Mouse (Mus musculus) kidney, embryonic 15.5 days (tissue): ENCODE results near the gene Ahcyl2. TPM values are rescaled to one million over a fixed set of nuclear protein-coding genes. Genes with fewer than 3 reads are reported as not detected.

Experiments used
- ATAC-seq: fragments of 200-750 bp; cut with Nextera tagmentation; replicated peaks from 2 replicates; pipeline ENCODE4 v1.8.0; 2017; ENCODE audit warnings: moderate TSS enrichment; ENCODE audit not compliant: low FRiP score
- H3K27ac ChIP-seq: fragments of 300-500 bp; sonication (generic); 2 replicates; pipeline ENCODE4 v1.5.1; 2015; ENCODE audit warnings: mild to moderate bottlenecking, inconsistent platforms
- H3K27me3 ChIP-seq: fragments of 300-500 bp; sonication (generic); 2 replicates; pipeline ENCODE4 v1.6.1; 2015; ENCODE audit warnings: inconsistent platforms
- H3K36me3 ChIP-seq: fragments of 300-500 bp; sonication (generic); 2 replicates; pipeline ENCODE4 v1.6.1; 2015; ENCODE audit warnings: inconsistent platforms
- H3K4me1 ChIP-seq: fragments of 300-500 bp; sonication (generic); 2 replicates; pipeline ENCODE4 v1.6.1; 2015; ENCODE audit warnings: inconsistent platforms
- H3K4me2 ChIP-seq: fragments of 300-500 bp; sonication (generic); 2 replicates; pipeline ENCODE4 v1.6.1; 2015; ENCODE audit warnings: moderate library complexity, mild to moderate bottlenecking, inconsistent platforms
- H3K4me3 ChIP-seq: fragments of 300-500 bp; sonication (generic); replicated peaks from 2 replicates; pipeline ENCODE4 v1.5.1; 2015; ENCODE audit warnings: mild to moderate bottlenecking, inconsistent platforms
- H3K9ac ChIP-seq: fragments of 300-500 bp; sonication (generic); 2 replicates; pipeline ENCODE4 v1.6.1; 2015; ENCODE audit warnings: mild to moderate bottlenecking, inconsistent platforms
- H3K9me3 ChIP-seq: fragments of 300-500 bp; sonication (generic); replicated peaks from 2 replicates; pipeline ENCODE4 v1.6.1; 2016; ENCODE audit warnings: inconsistent platforms
- WGBS: fragments of 180-500 bp; shearing (Covaris S2); methylation state at CpG from one replicate; pipeline ENCODE4 v1.1.7; 2015; ENCODE audit warnings: mixed read lengths; 5-methylcytosine and 5-hydroxymethylcytosine counted together
- polyA plus RNA-seq: library from polyadenylated mRNA; unstranded; fragments of >200 nt; fragmentation: Nextera tagmentation; extraction: Ambion mirVana; gene quantifications from 2 replicates; pipeline ENCODE4 v1.2.1, GENCODE M21; 2015

Ahcyl2 gene
- polyA plus RNA-seq, 1 experiment from 2014 or later, result 16.1 TPM

GRCm38 (mm10) chr6:29864926-29865325, 97.1 kb downstream of the Ahcyl2 start:
- Histone ChIP-seq H3K4me3 (no peak overlapping the region), H3K36me3 (no peaks in the 10 kb centered on the region), H3K9me3 (no peaks in the 10 kb centered on the region), H3K9ac (no peak overlapping the region), H3K27ac (no peak overlapping the region), H3K27me3 (no peaks in the 10 kb centered on the region), H3K4me1 (0 out of 2 replicates have a peak, but pooled peaks cover 2% of the 10 kb centered on the region), H3K4me2 (no peak overlapping the region)
- ATAC-seq, result no peak
- 87% methylated on average over 2 of the region's 2 CpGs for WGBS

- Histone ChIP-seq H3K9me3 (no peaks in the 10 kb centered on the region), H3K9ac (no peak overlapping the region), H3K27me3 (no peaks in the 10 kb centered on the region), H3K36me3 (peaks cover 8% of the 10 kb centered on the region), H3K4me3 (no peak overlapping the region), H3K27ac (no peak overlapping the region), H3K4me2 (no peak overlapping the region), H3K4me1 (0 out of 2 replicates have a peak, but pooled peaks cover 2% of the 10 kb centered on the region)
- no peak for ATAC-seq
- 83% methylated on average over 9 of the region's 9 CpGs for WGBS
Observed at GRCm38 (mm10) chr6:29866935-29867724, 99.3 kb downstream of the Ahcyl2 start.

DNA sequence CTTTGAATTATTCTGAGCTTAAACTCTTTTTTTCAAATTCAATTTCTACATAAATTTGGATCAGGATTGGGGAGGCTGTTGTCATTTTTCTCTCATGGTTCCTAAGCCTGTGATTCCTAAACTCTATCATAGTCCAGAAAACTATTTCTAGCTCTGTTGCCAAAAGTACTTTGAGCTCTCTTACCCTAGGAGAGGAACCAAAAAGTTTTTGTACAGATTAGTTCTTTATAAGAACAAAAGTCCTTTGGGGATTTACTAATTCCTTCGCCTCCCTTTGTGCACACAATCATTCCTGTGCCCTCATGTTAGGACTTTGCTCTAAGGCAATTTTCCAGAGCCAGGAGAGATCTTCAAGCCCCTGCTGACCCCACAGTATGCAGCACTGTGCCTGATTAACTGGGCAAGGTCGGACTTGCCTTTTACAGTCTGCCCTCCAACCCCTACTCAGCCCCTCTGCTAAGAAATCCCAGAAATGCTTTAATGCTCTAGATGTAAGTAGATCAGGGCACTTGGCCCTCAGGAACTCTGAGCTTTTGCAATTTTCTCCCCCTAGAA, 100.6 kb downstream of the Ahcyl2 start:
- H3K27ac ChIP-seq, result no peak overlapping the region
- no peak overlapping the region for H3K4me2 ChIP-seq
- H3K36me3 ChIP-seq, result peaks cover 8% of the 10 kb centered on the region
- H3K4me1 ChIP-seq, result 0 out of 2 replicates have a peak, but pooled peaks cover 2% of the 10 kb centered on the region
- no peaks in the 10 kb centered on the region for H3K27me3 ChIP-seq
- no peaks in the 10 kb centered on the region for H3K9me3 ChIP-seq
- 89% methylated on average over 2 of the region's 2 CpGs for WGBS
- no peak overlapping the region for H3K9ac ChIP-seq
- no peak for ATAC-seq
- no peak overlapping the region for H3K4me3 ChIP-seq

- 77% methylated on average over 2 of the region's 2 CpGs for WGBS
- no peaks in the 10 kb centered on the region for H3K9me3 ChIP-seq
- no peak overlapping the region for H3K9ac ChIP-seq
- H3K4me3 ChIP-seq, result no peak overlapping the region
- H3K4me1 ChIP-seq, result 0 out of 2 replicates have a peak, but pooled peaks cover 6% of the 10 kb centered on the region
- peaks cover 8% of the 10 kb centered on the region for H3K36me3 ChIP-seq
- no peaks in the 10 kb centered on the region for H3K27me3 ChIP-seq
- no peak for ATAC-seq
- H3K27ac ChIP-seq, result no peak overlapping the region
- H3K4me2 ChIP-seq, result no peak overlapping the region
Observed at GRCm38 (mm10) chr6:29873654-29874053, 105.8 kb downstream of the Ahcyl2 start.

GRCm38 (mm10) chr6:29875576-29875975, 107.8 kb downstream of the Ahcyl2 start:
- no peak for ATAC-seq

GRCm38 (mm10) chr6:29876782-29877181, 109.0 kb downstream of the Ahcyl2 start:
- peaks cover 6% of the 10 kb centered on the region for H3K36me3 ChIP-seq
- no peak overlapping the region for H3K27ac ChIP-seq
- no peaks in the 10 kb centered on the region for H3K9me3 ChIP-seq
- 81% methylated on average over 4 of the region's 4 CpGs for WGBS
- H3K4me2 ChIP-seq, result no peak overlapping the region
- H3K27me3 ChIP-seq, result no peaks in the 10 kb centered on the region
- ATAC-seq, result no peak
- H3K9ac ChIP-seq, result no peak overlapping the region
- 0 out of 2 replicates have a peak, but pooled peaks cover 4% of the 10 kb centered on the region for H3K4me1 ChIP-seq
- H3K4me3 ChIP-seq, result no peak overlapping the region

More at GRCm38 (mm10) chr6:29875576-29875975, 107.8 kb downstream of the Ahcyl2 start:
- Histone ChIP-seq H3K36me3 (peaks cover 11% of the 10 kb centered on the region), H3K27ac (no peak overlapping the region), H3K9me3 (no peaks in the 10 kb centered on the region), H3K4me3 (no peak overlapping the region), H3K27me3 (no peaks in the 10 kb centered on the region), H3K9ac (no peak overlapping the region), H3K4me2 (no peak overlapping the region), H3K4me1 (0 out of 2 replicates have a peak, but pooled peaks cover 4% of the 10 kb centered on the region)
- WGBS, result 95% methylated on average over 5 of the region's 5 CpGs

- Histone ChIP-seq H3K36me3 (peaks cover 6% of the 10 kb centered on the region; the same call in 1 of the 2 replicates), H3K27me3 (no peaks in the 10 kb centered on the region), H3K4me3 (no peak overlapping the region), H3K9me3 (no peaks in the 10 kb centered on the region), H3K4me1 (0 out of 2 replicates have a peak, but pooled peaks cover 4% of the 10 kb centered on the region), H3K9ac (no peak overlapping the region), H3K27ac (no peak overlapping the region), H3K4me2 (no peak overlapping the region)
- ATAC-seq, result no peak
Observed at GRCm38 (mm10) chr6:29879579-29879978, 111.8 kb downstream of the Ahcyl2 start.

- Histone ChIP-seq H3K4me3 (no peak overlapping the region), H3K9me3 (no peaks in the 10 kb centered on the region), H3K9ac (no peak overlapping the region), H3K36me3 (peaks cover 6% of the 10 kb centered on the region; the same call in 1 of the 2 replicates), H3K27me3 (no peaks in the 10 kb centered on the region), H3K4me1 (no peaks in the 10 kb centered on the region), H3K27ac (no peak overlapping the region), H3K4me2 (no peak overlapping the region)
- no peak for ATAC-seq
- 89% methylated on average over 3 of the region's 3 CpGs for WGBS
Observed at GRCm38 (mm10) chr6:29880796-29881195, 113.0 kb downstream of the Ahcyl2 start.

- no peaks in the 10 kb centered on the region for H3K4me1 ChIP-seq
- H3K4me3 ChIP-seq, result no peak overlapping the region
- no peak for ATAC-seq
- H3K27ac ChIP-seq, result no peak overlapping the region
- H3K9me3 ChIP-seq, result no peaks in the 10 kb centered on the region
- H3K9ac ChIP-seq, result no peak overlapping the region
- no peak overlapping the region for H3K4me2 ChIP-seq
- peaks cover 11% of the 10 kb centered on the region for H3K36me3 ChIP-seq
- no peaks in the 10 kb centered on the region for H3K27me3 ChIP-seq
- 86% methylated on average over 2 of the region's 2 CpGs for WGBS
Observed at GRCm38 (mm10) chr6:29881936-29882335, 114.1 kb downstream of the Ahcyl2 start.

GRCm38 (mm10) chr6:29882870-29883269, 115.1 kb downstream of the Ahcyl2 start:
- Histone ChIP-seq H3K4me3 (no peak overlapping the region), H3K36me3 (peaks cover 11% of the 10 kb centered on the region), H3K27ac (no peak overlapping the region), H3K4me2 (no peak overlapping the region), H3K9me3 (no peaks in the 10 kb centered on the region), H3K4me1 (no peaks in the 10 kb centered on the region), H3K27me3 (no peaks in the 10 kb centered on the region), H3K9ac (no peak overlapping the region)
- WGBS, result 58% methylated on average over 6 of the region's 6 CpGs
- ATAC-seq, result no peak

DNA sequence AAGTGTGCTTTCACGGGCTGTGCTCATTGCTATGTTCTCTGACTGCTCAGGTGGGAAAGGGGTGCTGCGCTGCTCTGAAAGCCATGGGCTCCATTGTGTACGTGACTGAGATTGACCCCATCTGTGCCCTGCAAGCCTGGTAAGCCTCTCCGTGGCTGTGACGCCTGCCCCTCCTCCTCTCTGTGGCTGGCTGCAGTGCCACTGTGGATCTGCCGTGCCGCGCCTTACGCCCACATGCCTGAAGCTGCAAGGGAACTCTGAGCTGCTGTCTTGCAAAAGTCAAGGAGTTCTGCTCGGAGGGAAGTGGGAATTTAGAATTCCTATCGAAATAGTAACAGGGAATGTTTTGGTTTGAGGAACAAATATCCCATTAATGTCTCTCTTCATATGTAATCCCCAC, 123.3 kb downstream of the Ahcyl2 start:
- Histone ChIP-seq H3K4me1 (peaks cover 3% of the 10 kb centered on the region; the same call in 1 of the 2 replicates), H3K36me3 (peaks cover 7% of the 10 kb centered on the region), H3K9ac (no peak overlapping the region), H3K4me2 (no peak overlapping the region), H3K27me3 (no peaks in the 10 kb centered on the region), H3K27ac (no peak overlapping the region), H3K4me3 (no peak overlapping the region), H3K9me3 (no peaks in the 10 kb centered on the region)
- ATAC-seq, result no peak
- 77% methylated on average over 11 of the region's 11 CpGs for WGBS

- no peak for ATAC-seq
- no peaks in the 10 kb centered on the region for H3K4me1 ChIP-seq
- H3K4me3 ChIP-seq, result no peak overlapping the region
- no peak overlapping the region for H3K9ac ChIP-seq
- H3K27me3 ChIP-seq, result no peaks in the 10 kb centered on the region
- 90% methylated on average over 3 of the region's 3 CpGs for WGBS
- no peak overlapping the region for H3K4me2 ChIP-seq
- no peak overlapping the region for H3K27ac ChIP-seq
- H3K9me3 ChIP-seq, result no peaks in the 10 kb centered on the region
- peaks cover 13% of the 10 kb centered on the region for H3K36me3 ChIP-seq
Observed at GRCm38 (mm10) chr6:29896976-29897375, 129.2 kb downstream of the Ahcyl2 start.
